Mouse (Mus musculus) ES-E14 (cell line): ENCODE results near the gene Golph3. TPM values are rescaled to one million over a fixed set of nuclear protein-coding genes. Genes with fewer than 3 reads are reported as not detected.

ENCODE experiments used
- DNase-seq: peaks from one replicate; pipeline ENCODE4 v3.0.0-alpha.2; 2013; ENCODE audit warnings: low read depth, low spot score
- H3K27ac ChIP-seq: 2 replicates; pipeline ENCODE4 v1.5.1; 2012; ENCODE audit warnings: low read depth, mild to moderate bottlenecking, low read length, moderate library complexity, mixed read lengths; ENCODE audit not compliant: poor library complexity, insufficient read depth, severe bottlenecking
- H3K36me3 ChIP-seq: 2 replicates; pipeline ENCODE4 v1.6.1; 2012; ENCODE audit warnings: mild to moderate bottlenecking, low read length, moderate library complexity, mixed read lengths; ENCODE audit not compliant: control insufficient read depth, poor library complexity, insufficient read depth, severe bottlenecking
- H3K4me1 ChIP-seq, 2 experiments: fragments of 150-350 bp in 1 of 2; sonication (generic) in 1 of 2; 2 replicates each; pipeline ENCODE4 v1.6.1; 2012; ENCODE audit warnings: low read length in 2 of 2, mild to moderate bottlenecking in 1 of 2, mixed read lengths in 1 of 2; ENCODE audit not compliant: control insufficient read depth in 2 of 2, insufficient read depth in 2 of 2, poor library complexity in 1 of 2
- H3K4me3 ChIP-seq, 2 experiments: fragments of 150-350 bp in 1 of 2; sonication (generic) in 1 of 2; 2 replicates each; pipeline ENCODE4 v1.5.1; 2012; ENCODE audit warnings: low read length in 2 of 2, low read depth in 1 of 2, mild to moderate bottlenecking in 1 of 2, mixed read lengths in 1 of 2; ENCODE audit not compliant: insufficient read depth in 1 of 2, poor library complexity in 1 of 2, severe bottlenecking in 1 of 2
- H3K9ac ChIP-seq: 2 replicates; pipeline ENCODE4 v1.6.1; 2012; ENCODE audit warnings: low read depth, mild to moderate bottlenecking, low read length, mixed read lengths; ENCODE audit not compliant: poor library complexity, insufficient read depth, severe bottlenecking
- H3K9me3 ChIP-seq: fragments of 150-350 bp; sonication (generic); 2 replicates; pipeline ENCODE4 v1.6.1; 2012; ENCODE audit warnings: low read depth, mild to moderate bottlenecking, low read length; ENCODE audit not compliant: control insufficient read depth, insufficient read depth
- CHD2 ChIP-seq: IDR thresholded peaks from 2 replicates; pipeline ENCODE4 v1.6.1; 2014; ENCODE audit warnings: mild to moderate bottlenecking, low read depth, low read length, inconsistent platforms
- HCFC1 ChIP-seq: IDR thresholded peaks from 2 replicates; pipeline ENCODE4 v1.6.1; 2012; ENCODE audit warnings: low read length, inconsistent platforms, borderline replicate concordance; ENCODE audit not compliant: insufficient read depth
- MAFK ChIP-seq: IDR thresholded peaks from 2 replicates; pipeline ENCODE4 v1.6.1; 2014; ENCODE audit warnings: mild to moderate bottlenecking, low read depth, low read length, inconsistent platforms; ENCODE audit not compliant: insufficient read depth
- ZC3H11A ChIP-seq: IDR thresholded peaks from 2 replicates; pipeline ENCODE4 v1.6.1; 2012; ENCODE audit warnings: low read depth, mild to moderate bottlenecking, inconsistent platforms, low read length, borderline replicate concordance
- ZNF384 ChIP-seq: IDR thresholded peaks from 2 replicates; pipeline ENCODE4 v1.6.1; 2012; ENCODE audit warnings: low read depth, low read length, inconsistent platforms
- in situ Hi-C, 2 experiments: fragments of 600-800 bp; cut with MboI; formaldehyde crosslinking; loops; one replicate each; pipeline ENCODE4 v1.15.1; 2025; ENCODE audit warnings: low sequenced_read_pairs in 2 of 2, inconsistent platforms in 1 of 2; ENCODE audit not compliant: unreplicated experiment in 2 of 2
- total RNA-seq: library from RNA; depleted of rRNA; stranded (reverse); fragments of 300-350 nt; gene quantifications from 2 replicates; pipeline ENCODE4 v1.2.3, GENCODE M21; 2012; rRNA removed

Golph3 gene
- total RNA-seq, 1 experiment: 72.9 TPM

GRCm38 (mm10) chr15:12388726-12389489 is 67.7 kb downstream of the Golph3 start:
- TF ChIP-seq CHD2 (no peak), ZNF384 (no peak), MAFK (no peak), ZC3H11A (no peak), HCFC1 (no peak)
- DNase-seq: no peak
- Histone ChIP-seq H3K9ac (no peak overlapping the region), H3K27ac (no peak overlapping the region), H3K4me1 (no peaks in the 10 kb centered on the region), H3K9me3 (no peaks in the 10 kb centered on the region), H3K4me3 (no peak overlapping the region), H3K36me3 (no peaks in the 10 kb centered on the region)
- in situ Hi-C loops: no loop called here

- no peak overlapping the region for H3K4me3 ChIP-seq
- no peak for DNase-seq
- no peaks in the 10 kb centered on the region for H3K36me3 ChIP-seq
- H3K4me1 ChIP-seq: no peaks in the 10 kb centered on the region
- H3K9me3 ChIP-seq: no peaks in the 10 kb centered on the region
- H3K9ac ChIP-seq: no peak overlapping the region
- in situ Hi-C loops: no loop called here
- no peak overlapping the region for H3K27ac ChIP-seq
- TF ChIP-seq ZNF384 (no peak), HCFC1 (no peak), ZC3H11A (no peak), MAFK (no peak), CHD2 (no peak)
Measured at GRCm38 (mm10) chr15:12394758-12395157, 73.5 kb downstream of the Golph3 start.

GRCm38 (mm10) chr15:12397032-12397431 is 75.8 kb downstream of the Golph3 start:
- in situ Hi-C loops: no loop called here
- H3K36me3 ChIP-seq: no peaks in the 10 kb centered on the region
- no peaks in the 10 kb centered on the region for H3K9me3 ChIP-seq
- H3K27ac ChIP-seq: no peak overlapping the region
- TF ChIP-seq ZNF384: no peak
- TF ChIP-seq HCFC1: no peak
- no peak for TF ChIP-seq MAFK
- TF ChIP-seq ZC3H11A: no peak
- TF ChIP-seq CHD2: no peak
- H3K4me3 ChIP-seq: no peak overlapping the region
- no peak overlapping the region for H3K9ac ChIP-seq
- H3K4me1 ChIP-seq: no peaks in the 10 kb centered on the region
- no peak for DNase-seq

Other genes with a start within 250 kb of the Golph3 start
- gene Zfr, start 203.6 kb upstream of the Golph3 start, total RNA-seq: 56.7 and 66.8 TPM in 2 replicates
- 14.8 and 18.4 TPM in 2 replicates for gene Mtmr12, start 116.4 kb upstream of the Golph3 start, total RNA-seq
- gene 1810049J17Rik, start 449 bp downstream of the Golph3 start, total RNA-seq: 9.6 and 18.8 TPM in 2 replicates